Mouse (Mus musculus) T-cell, adult 66 days (primary cell): ENCODE data around the gene Vmn1r125. TPM values are rescaled to one million over a fixed set of nuclear protein-coding genes. Genes with fewer than 3 reads are reported as not detected.

Experiments
- total RNA-seq, 2 experiments: library from RNA; stranded (reverse); gene quantifications; 3 replicates in 1 of 2; 4 replicates in 1 of 2; pipeline ENCODE4 v1.2.4; 2023

Gene Vmn1r125
- not detected for total RNA-seq

GRCm38 (mm10) chr7:21271879-21272278 lies at the start of gene Vmn1r125:
Vmn1r125 (plus strand) TSS chr7:21272179.

DNA sequence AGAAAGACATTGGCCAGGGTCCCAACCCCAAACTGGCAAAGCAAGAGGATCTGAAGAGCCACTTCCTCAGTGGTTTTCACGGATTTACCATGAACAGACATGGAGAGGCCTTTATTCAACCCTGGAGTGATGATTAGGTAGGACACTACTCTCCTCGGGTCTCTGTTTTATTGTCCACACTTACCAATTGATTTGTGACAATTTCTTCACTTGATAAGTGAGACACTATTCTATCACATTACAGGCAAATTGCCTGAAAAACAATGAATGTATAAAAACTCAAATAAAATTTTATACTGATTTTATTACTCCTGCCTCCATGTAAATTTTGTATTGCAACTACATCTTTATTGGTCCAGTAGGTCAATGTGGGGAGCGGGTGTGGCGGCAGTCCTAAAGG lies 11.5 kb upstream of the Vmn1r125 start, which contains the start of gene Vmn1r124:
Gene Vmn1r124 (minus strand): TSS at position 101 of the 400 bp plus-strand sequence.

DNA sequence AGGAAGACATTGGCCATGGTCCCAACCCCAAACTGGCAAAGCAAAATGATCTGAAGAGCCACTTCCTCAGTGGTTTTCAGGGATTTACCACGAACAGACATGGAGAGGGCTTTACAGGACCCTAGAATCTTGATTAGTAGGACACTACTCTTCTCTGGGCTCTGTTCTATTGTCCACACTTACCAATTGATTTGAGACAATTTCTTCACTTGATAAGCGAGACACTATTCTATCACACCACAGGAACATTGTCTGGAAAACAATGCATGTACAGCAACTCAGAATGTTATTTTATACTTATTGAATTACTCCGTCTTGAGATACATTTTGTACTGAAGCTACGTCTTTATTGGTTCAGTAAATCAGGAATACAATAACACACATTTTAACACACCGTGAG lies 29.4 kb downstream of the Vmn1r125 start, which contains the start of gene Vmn1r126:
Gene Vmn1r126 (minus strand): TSS at position 101 of the 400 bp plus-strand sequence.

GRCm38 (mm10) chr7:21319761-21320160 lies 47.8 kb downstream of the Vmn1r125 start, which contains the start of gene Vmn1r127:
Vmn1r127 (minus strand) TSS chr7:21319861.

Other genes with a start within 250 kb of the Vmn1r125 start
- gene Vmn1r120, start 218.4 kb upstream of the Vmn1r125 start, total RNA-seq, result not detected
- gene Vmn1r121, start 173.7 kb upstream of the Vmn1r125 start, total RNA-seq, result not detected
- gene Vmn1r122, start 138.1 kb upstream of the Vmn1r125 start, total RNA-seq, result not detected
- not detected for gene Vmn1r123, start 110.0 kb upstream of the Vmn1r125 start, total RNA-seq
- gene Gm5157, start 81.8 kb upstream of the Vmn1r125 start, total RNA-seq, result not detected
- gene Vmn1r124, start 11.6 kb upstream of the Vmn1r125 start, total RNA-seq, result not detected
- not detected for gene Vmn1r126, start 29.3 kb downstream of the Vmn1r125 start, total RNA-seq
- not detected for gene Vmn1r127, start 47.7 kb downstream of the Vmn1r125 start, total RNA-seq
- gene Vmn1r128, start 77.2 kb downstream of the Vmn1r125 start, total RNA-seq, result not detected
- gene Vmn1r129, start 89.1 kb downstream of the Vmn1r125 start, total RNA-seq, result not detected
- gene Gm6882, start 160.6 kb downstream of the Vmn1r125 start, total RNA-seq, result not detected
- not detected for gene Vmn1r130, start 239.6 kb downstream of the Vmn1r125 start, total RNA-seq